Mouse (Mus musculus) hindbrain, embryonic 13.5 days (tissue): ENCODE measurements around the gene Med7. TPM values are rescaled to one million over a fixed set of nuclear protein-coding genes. Genes with fewer than 3 reads are reported as not detected.

ENCODE experiments used
- ATAC-seq: fragments of 200-750 bp; cut with Nextera tagmentation; 2 replicates; pipeline ENCODE4 v1.8.0; 2017; ENCODE audit warnings: moderate TSS enrichment; ENCODE audit not compliant: low FRiP score
- H3K27ac ChIP-seq: fragments of 300-500 bp; sonication (generic); 2 replicates; pipeline ENCODE4 v1.5.1; 2015; ENCODE audit warnings: inconsistent platforms, mild to moderate bottlenecking, moderate library complexity
- H3K27me3 ChIP-seq: fragments of 300-500 bp; sonication (generic); 2 replicates; pipeline ENCODE4 v1.6.1; 2015; ENCODE audit warnings: mild to moderate bottlenecking, inconsistent platforms
- H3K36me3 ChIP-seq: fragments of 300-500 bp; sonication (generic); 2 replicates; pipeline ENCODE4 v1.6.1; 2015; ENCODE audit warnings: mild to moderate bottlenecking, inconsistent platforms
- H3K4me1 ChIP-seq: fragments of 300-500 bp; sonication (generic); replicated peaks from 2 replicates; pipeline ENCODE4 v1.6.1; 2015; ENCODE audit warnings: inconsistent platforms
- H3K4me2 ChIP-seq: fragments of 300-500 bp; sonication (generic); 2 replicates; pipeline ENCODE4 v1.6.1; 2015; ENCODE audit warnings: inconsistent platforms, mild to moderate bottlenecking, moderate library complexity
- H3K4me3 ChIP-seq: fragments of 300-500 bp; sonication (generic); 2 replicates; pipeline ENCODE4 v1.5.1; 2015; ENCODE audit warnings: mild to moderate bottlenecking, inconsistent platforms
- H3K9ac ChIP-seq: fragments of 300-500 bp; sonication (generic); 2 replicates; pipeline ENCODE4 v1.6.1; 2015; ENCODE audit warnings: mild to moderate bottlenecking, inconsistent platforms
- H3K9me3 ChIP-seq: fragments of 300-500 bp; sonication (generic); 2 replicates; pipeline ENCODE4 v1.6.1; 2016; ENCODE audit warnings: inconsistent platforms
- WGBS: fragments of 180-500 bp; shearing (Covaris S2); methylation state at CpG from one replicate; pipeline ENCODE4 v1.1.7; 2015; 5-methylcytosine and 5-hydroxymethylcytosine counted together
- polyA plus RNA-seq: library from polyadenylated mRNA; unstranded; fragments of >200 nt; fragmentation: Nextera tagmentation; extraction: Ambion mirVana; gene quantifications from 2 replicates; pipeline ENCODE4 v1.2.1, GENCODE M21; 2015

Gene Med7
- polyA plus RNA-seq, 1 experiment from 2014 or later = 81.4 TPM

DNA sequence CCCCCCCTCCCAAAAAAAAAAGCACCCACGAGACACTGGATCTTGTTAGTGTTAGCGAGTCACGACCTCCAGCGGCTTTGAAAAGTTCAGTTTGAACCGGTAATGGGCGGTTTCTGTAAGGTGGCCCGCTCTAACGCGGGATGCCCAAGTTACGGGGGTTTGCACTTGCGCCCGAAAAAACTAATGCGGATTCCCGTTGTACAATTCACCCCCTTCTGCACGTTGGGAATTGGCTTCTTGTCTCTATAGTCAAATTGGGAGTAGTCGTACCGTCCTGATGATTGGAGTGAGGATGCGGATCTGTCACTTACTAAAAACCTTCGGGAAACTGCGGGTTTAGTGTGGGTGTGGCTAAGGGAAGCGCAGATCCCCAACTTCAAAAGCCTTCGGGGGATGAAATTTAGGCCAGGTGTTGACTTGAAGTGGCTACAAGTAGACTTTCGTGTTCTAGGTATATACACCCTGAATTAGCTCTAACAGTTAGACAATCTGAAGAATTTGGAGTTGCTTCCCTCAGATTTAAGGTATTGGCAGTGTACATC lies 805 bp downstream of the Med7 start:
- H3K4me3 ChIP-seq = peak overlapping the region; percentile 95
- peaks cover 13% of the 10 kb centered on the region for H3K4me1 ChIP-seq
- H3K27me3 ChIP-seq = no peaks in the 10 kb centered on the region
- no peak; the same call in 1 of the 2 replicates for ATAC-seq
- peak overlapping the region; percentile 90 for H3K4me2 ChIP-seq
- H3K36me3 ChIP-seq = peaks cover 18% of the 10 kb centered on the region
- H3K9me3 ChIP-seq = no peaks in the 10 kb centered on the region
- peak overlapping the region; percentile 93; the same call in 1 of the 2 replicates for H3K27ac ChIP-seq
- WGBS = 2% methylated on average over 23 of the region's 23 CpGs
- H3K9ac ChIP-seq = peak overlapping the region; percentile 90

DNA sequence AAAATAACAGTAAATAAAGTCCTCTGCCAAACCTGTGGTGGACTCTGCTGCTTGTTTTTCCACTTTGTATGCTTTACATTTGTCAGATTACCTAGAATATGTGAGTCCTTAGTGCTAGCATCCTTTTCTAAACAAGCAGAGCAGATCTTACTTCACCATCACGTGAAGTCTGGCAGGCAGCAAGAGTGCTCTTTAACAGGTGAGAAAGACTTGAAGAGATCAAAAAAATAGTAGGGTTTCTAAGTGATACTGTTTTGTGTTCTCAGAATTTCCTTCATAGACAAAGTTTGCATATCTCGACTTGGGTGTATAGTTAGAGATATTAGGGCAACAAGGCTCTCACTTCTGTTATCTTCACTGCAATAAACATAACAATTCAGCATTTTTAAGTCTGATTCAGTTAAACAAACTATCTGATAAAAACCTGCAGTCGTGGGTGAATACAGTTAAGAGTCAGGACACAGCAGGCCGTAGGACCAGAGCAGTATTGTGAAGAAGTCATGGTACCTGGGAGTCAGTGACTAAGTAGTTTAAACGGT lies 2.3 kb downstream of the Med7 start:
- Histone ChIP-seq H3K36me3 (peaks cover 30% of the 10 kb centered on the region), H3K27ac (no peak overlapping the region), H3K4me1 (peaks cover 13% of the 10 kb centered on the region), H3K4me3 (no peak overlapping the region), H3K9ac (no peak overlapping the region), H3K4me2 (no peak overlapping the region), H3K9me3 (no peaks in the 10 kb centered on the region), H3K27me3 (no peaks in the 10 kb centered on the region)
- WGBS = 95% methylated on average over 5 of the region's 5 CpGs
- ATAC-seq = no peak

DNA sequence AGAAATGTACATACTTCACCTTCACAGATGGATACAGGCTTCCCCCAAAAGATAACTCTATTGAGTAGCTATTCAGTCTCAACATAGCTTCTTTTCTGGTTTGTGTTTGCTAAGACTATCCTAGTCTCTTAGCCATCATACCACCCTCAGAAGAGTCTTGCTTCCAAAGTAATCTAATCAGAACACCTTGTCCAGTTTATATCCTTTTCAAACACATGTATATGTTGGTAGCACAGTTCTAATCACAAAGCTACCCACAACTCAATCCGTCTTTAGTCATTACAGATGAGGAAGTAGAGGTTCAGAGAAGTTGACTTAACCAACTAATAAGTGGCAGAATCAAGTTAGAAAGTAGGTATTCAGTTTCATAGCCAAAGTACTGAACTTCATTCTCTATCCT lies 5.0 kb downstream of the Med7 start:
- Histone ChIP-seq H3K4me1 (peaks cover 10% of the 10 kb centered on the region), H3K9me3 (no peaks in the 10 kb centered on the region), H3K27ac (no peak overlapping the region), H3K9ac (no peak overlapping the region), H3K36me3 (peaks cover 36% of the 10 kb centered on the region), H3K27me3 (no peaks in the 10 kb centered on the region), H3K4me3 (no peak overlapping the region), H3K4me2 (no peak overlapping the region)
- WGBS = 98% methylated on average over 1 of the region's 1 CpGs
- no peak for ATAC-seq

DNA sequence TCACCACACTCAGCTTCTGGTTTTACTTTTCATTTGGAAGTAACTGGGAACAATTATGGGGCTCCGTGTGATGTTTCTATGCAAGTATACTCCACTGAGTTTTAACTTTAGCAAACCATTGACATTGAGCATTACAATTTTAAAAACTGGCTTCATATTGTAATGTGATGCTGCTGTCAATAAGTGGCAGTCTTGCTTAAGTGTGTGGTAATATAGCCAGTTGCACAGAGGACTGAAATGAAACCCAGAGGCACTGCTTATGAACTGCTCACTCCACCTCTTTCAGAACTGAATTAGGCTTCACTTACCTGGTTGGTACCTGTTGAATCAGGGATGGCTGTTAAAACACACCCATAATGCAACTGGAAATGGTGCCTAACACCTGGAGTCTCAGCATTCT lies 6.4 kb downstream of the Med7 start:
- 96% methylated on average over 1 of the region's 1 CpGs for WGBS
- Histone ChIP-seq H3K4me1 (peaks cover 5% of the 10 kb centered on the region; the same call in 1 of the 2 replicates), H3K4me2 (no peak overlapping the region), H3K36me3 (peaks cover 36% of the 10 kb centered on the region), H3K27me3 (no peaks in the 10 kb centered on the region), H3K9me3 (no peaks in the 10 kb centered on the region), H3K9ac (no peak overlapping the region), H3K27ac (no peak overlapping the region), H3K4me3 (no peak overlapping the region)
- no peak for ATAC-seq

DNA sequence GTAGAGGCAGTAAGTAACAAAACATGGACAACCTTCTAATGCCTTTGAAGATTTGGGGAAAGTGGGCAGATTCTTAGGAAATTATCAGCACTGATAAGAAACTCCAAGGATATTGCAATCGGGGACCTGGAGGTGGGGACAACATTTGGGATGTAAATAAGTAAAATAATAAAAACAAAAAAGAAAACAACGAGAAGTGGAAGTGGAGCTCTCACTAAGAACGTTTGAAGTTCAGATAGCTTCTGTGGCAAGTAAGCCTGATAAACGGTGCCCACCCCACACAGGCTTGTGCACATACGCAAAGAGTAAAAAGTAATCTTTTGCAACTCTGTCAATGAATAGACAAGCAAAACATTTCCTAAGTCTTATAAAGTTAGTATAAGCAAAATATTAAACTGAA lies 7.3 kb downstream of the Med7 start:
- Histone ChIP-seq H3K4me2 (no peak overlapping the region), H3K4me3 (no peak overlapping the region), H3K4me1 (peaks cover under 1% of the 10 kb centered on the region; the same call in 1 of the 2 replicates), H3K9me3 (no peaks in the 10 kb centered on the region), H3K36me3 (peaks cover 36% of the 10 kb centered on the region), H3K27me3 (no peaks in the 10 kb centered on the region), H3K9ac (no peak overlapping the region), H3K27ac (no peak overlapping the region)
- WGBS = 93% methylated on average over 5 of the region's 5 CpGs
- no peak for ATAC-seq

- H3K27ac ChIP-seq = no peak overlapping the region
- ATAC-seq = no peak
- H3K4me2 ChIP-seq = no peak overlapping the region
- no peaks in the 10 kb centered on the region for H3K4me1 ChIP-seq
- H3K36me3 ChIP-seq = peaks cover 29% of the 10 kb centered on the region
- no peak overlapping the region for H3K4me3 ChIP-seq
- no peaks in the 10 kb centered on the region for H3K27me3 ChIP-seq
- no peaks in the 10 kb centered on the region for H3K9me3 ChIP-seq
- no peak overlapping the region for H3K9ac ChIP-seq
- 90% methylated on average over 6 of the region's 6 CpGs for WGBS
Measured at GRCm38 (mm10) chr11:46446150-46446549, 9.4 kb downstream of the Med7 start.

- Histone ChIP-seq H3K4me3 (no peak overlapping the region), H3K27me3 (no peaks in the 10 kb centered on the region), H3K27ac (no peak overlapping the region), H3K9me3 (no peaks in the 10 kb centered on the region), H3K9ac (no peak overlapping the region), H3K4me2 (no peak overlapping the region), H3K36me3 (peaks cover 15% of the 10 kb centered on the region; the same call in 1 of the 2 replicates), H3K4me1 (no peaks in the 10 kb centered on the region)
- 83% methylated on average over 13 of the region's 13 CpGs for WGBS
- ATAC-seq = no peak
Measured at GRCm38 (mm10) chr11:46447644-46448484, 11.1 kb downstream of the Med7 start.

GRCm38 (mm10) chr11:46449461-46450080 lies 12.8 kb downstream of the Med7 start:
- Histone ChIP-seq H3K27ac (no peak overlapping the region), H3K9me3 (no peaks in the 10 kb centered on the region), H3K4me1 (no peaks in the 10 kb centered on the region), H3K4me2 (no peak overlapping the region), H3K9ac (no peak overlapping the region), H3K27me3 (no peaks in the 10 kb centered on the region), H3K36me3 (peaks cover 6% of the 10 kb centered on the region; the same call in 1 of the 2 replicates), H3K4me3 (no peak overlapping the region)
- no peak for ATAC-seq
- 87% methylated on average over 11 of the region's 11 CpGs for WGBS

GRCm38 (mm10) chr11:46454453-46455045 lies 17.8 kb downstream of the Med7 start, which contains the start of gene Havcr2:
Havcr2 (plus strand) TSS chr11:46454935.
- H3K36me3 ChIP-seq = no peaks in the 10 kb centered on the region
- ATAC-seq = no peak
- WGBS = 82% methylated on average over 6 of the region's 6 CpGs
- no peak within 1 kb of the TSS for H3K4me3 ChIP-seq
- no peaks in the 10 kb centered on the region for H3K9me3 ChIP-seq
- H3K27me3 ChIP-seq = no peaks in the 10 kb centered on the region
- no peak within 1 kb of the TSS for H3K27ac ChIP-seq
- no peak within 1 kb of the TSS for H3K9ac ChIP-seq
- no peaks in the 10 kb centered on the region for H3K4me1 ChIP-seq
- H3K4me2 ChIP-seq = no peak within 1 kb of the TSS

DNA sequence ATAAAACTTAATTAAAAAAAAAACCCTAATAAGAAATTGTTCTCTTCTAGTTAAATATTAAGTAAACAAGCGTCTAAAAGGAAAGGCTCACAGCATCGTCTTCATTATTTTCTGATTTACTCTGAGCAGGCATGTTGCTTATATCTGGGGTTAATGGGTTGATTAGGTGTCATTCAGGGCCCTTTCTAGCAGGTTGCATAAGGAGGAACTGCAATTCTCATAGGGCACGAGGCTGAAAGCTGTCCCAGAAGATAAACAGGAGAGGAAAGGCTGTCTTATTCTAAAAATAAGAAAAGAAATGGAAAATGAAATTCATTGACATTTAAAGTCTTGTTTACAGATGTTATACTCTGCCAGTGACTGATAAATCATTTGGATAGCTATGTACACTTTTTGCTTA lies 23.2 kb downstream of the Med7 start:
- Histone ChIP-seq H3K27ac (no peak overlapping the region), H3K27me3 (no peaks in the 10 kb centered on the region), H3K36me3 (no peaks in the 10 kb centered on the region), H3K9ac (no peak overlapping the region), H3K4me3 (no peak overlapping the region), H3K4me1 (no peaks in the 10 kb centered on the region), H3K4me2 (no peak overlapping the region), H3K9me3 (no peaks in the 10 kb centered on the region)
- ATAC-seq = no peak
- WGBS = 80% methylated on average over 3 of the region's 3 CpGs

GRCm38 (mm10) chr11:46461362-46461761 lies 24.6 kb downstream of the Med7 start:
- Histone ChIP-seq H3K36me3 (no peaks in the 10 kb centered on the region), H3K4me2 (no peak overlapping the region), H3K4me1 (no peaks in the 10 kb centered on the region), H3K9ac (no peak overlapping the region), H3K9me3 (no peaks in the 10 kb centered on the region), H3K4me3 (no peak overlapping the region), H3K27ac (no peak overlapping the region), H3K27me3 (no peaks in the 10 kb centered on the region)
- WGBS = 89% methylated on average over 5 of the region's 5 CpGs
- no peak for ATAC-seq

- no peak overlapping the region for H3K27ac ChIP-seq
- H3K4me2 ChIP-seq = no peak overlapping the region
- no peak for ATAC-seq
- H3K9ac ChIP-seq = no peak overlapping the region
- H3K9me3 ChIP-seq = no peaks in the 10 kb centered on the region
- 69% methylated on average over 5 of the region's 5 CpGs for WGBS
- no peaks in the 10 kb centered on the region for H3K27me3 ChIP-seq
- no peak overlapping the region for H3K4me3 ChIP-seq
- no peaks in the 10 kb centered on the region for H3K36me3 ChIP-seq
- no peaks in the 10 kb centered on the region for H3K4me1 ChIP-seq
Measured at GRCm38 (mm10) chr11:46461931-46462330, 25.2 kb downstream of the Med7 start.
